Mouse (Mus musculus) T-helper 17 cell (primary cell): Measurements from ENCODE around the gene Fry.

Source experiments
- in situ Hi-C, 2 experiments: fragments of 300-600 bp; cut with MboI, MseI; formaldehyde crosslinking; loops; 1 replicate in 1 of 2; 2 replicates in 1 of 2; pipeline ENCODE4 v1.15.1; 2025; ENCODE audit warnings: high pct_unique_total_duplicates in 2 of 2

The Fry gene

GRCm38 (mm10) chr5:150125920-150126319 lies 7.5 kb downstream of the Fry start:
- in situ Hi-C loops, result loop anchor here in 1 of 2 experiments (10.0 kb wide), 1 partner anchor 1501 kb away; no protein-coding TSS in a partner anchor

GRCm38 (mm10) chr5:150128432-150128831 lies 10.0 kb downstream of the Fry start:
- in situ Hi-C loops, result loop anchor here in 1 of 2 experiments (10.0 kb wide), 1 partner anchor 1504 kb away; no protein-coding TSS in a partner anchor

GRCm38 (mm10) chr5:150130144-150130543 lies 11.7 kb downstream of the Fry start:
- in situ Hi-C loops, result no loop called here

DNA sequence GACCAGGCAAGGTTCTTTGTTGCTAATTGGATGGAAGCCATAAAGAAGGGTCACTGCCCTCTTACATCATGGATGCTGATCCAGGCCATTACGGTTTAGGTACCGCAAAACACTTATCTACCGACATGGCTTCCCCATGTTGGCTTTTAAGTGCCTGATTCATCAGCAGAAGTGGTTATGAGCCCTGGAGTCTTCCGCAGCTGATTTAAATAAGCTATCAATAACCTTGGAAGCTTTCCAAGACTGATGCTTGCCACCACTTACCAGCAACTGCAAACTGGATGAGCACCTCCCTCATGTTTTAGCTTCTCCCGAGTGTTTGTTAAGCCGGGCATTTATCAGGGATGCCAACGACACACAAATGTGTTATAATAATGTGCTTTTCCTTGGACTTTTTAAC lies 12.7 kb downstream of the Fry start:
- in situ Hi-C loops, result no loop called here

DNA sequence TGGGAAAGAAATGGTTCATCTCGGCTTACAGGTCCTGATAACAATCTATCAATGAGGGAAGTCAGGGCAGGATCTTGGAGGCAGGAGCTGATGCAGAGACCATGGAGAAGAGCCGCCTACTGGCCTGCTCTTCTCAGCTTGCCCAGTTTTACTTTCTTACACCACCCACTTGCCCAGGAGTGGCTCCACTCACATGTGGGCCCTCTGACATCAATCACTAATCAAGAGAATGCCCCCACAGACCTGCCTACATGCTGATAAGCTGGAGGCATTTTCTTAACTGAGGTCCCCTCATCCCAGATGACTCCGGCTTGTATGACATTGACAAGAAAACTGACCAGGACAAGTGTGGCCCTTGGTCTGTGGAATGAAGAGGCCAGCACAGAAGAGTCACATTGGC lies 16.2 kb downstream of the Fry start:
- in situ Hi-C loops, result no loop called here

DNA sequence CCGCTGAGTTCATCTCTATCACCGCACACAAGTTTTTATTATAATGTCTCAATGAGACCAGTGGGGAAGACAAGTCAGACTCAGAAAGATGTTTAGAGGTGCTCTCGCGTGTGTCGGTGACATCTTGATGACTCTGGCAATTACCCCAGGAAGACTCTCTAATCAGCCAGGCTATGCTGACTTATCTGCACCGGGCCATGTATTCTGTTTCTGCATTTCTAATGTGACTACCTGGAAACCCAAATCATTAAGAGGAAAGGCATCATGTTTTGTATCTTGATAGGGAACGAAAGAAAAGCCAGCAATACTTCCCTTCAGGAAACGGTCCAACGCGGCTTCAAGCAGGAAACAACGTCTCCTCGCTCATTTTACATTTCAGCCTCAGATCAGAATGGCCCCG lies 17.1 kb downstream of the Fry start:
- in situ Hi-C loops, result no loop called here

DNA sequence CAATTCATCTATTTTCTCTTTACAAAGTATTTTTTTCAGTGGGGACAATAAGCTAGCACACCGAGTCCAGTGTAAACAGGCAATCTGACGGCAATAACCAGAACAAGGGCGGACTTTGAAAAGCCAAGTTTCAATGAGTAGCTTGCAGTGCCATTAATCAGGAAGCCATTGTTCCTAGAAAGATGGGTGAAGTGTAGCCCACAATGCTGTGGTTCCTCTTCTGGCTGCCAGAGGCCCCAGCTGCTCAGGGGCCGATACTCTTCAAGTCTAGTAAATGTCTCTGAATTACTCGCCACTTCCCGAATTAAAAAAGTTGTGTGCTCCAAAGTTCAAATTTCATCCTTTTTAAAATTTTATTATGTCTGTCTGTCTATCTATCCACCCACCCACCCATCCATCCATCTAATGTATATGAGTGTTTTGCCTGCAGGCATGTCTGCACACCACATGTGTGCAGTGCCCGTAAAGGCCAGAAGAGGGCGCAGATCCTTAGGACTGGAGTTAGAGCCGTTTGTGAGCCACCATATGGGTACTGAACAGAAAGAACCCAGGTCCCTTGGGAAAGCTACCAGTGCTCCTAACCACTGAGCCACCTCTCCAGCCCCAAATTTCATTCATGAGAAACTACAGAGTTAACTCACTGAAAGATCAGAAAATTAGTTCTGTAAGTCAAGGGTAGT lies 19.5 kb downstream of the Fry start:
- in situ Hi-C loops, result no loop called here

DNA sequence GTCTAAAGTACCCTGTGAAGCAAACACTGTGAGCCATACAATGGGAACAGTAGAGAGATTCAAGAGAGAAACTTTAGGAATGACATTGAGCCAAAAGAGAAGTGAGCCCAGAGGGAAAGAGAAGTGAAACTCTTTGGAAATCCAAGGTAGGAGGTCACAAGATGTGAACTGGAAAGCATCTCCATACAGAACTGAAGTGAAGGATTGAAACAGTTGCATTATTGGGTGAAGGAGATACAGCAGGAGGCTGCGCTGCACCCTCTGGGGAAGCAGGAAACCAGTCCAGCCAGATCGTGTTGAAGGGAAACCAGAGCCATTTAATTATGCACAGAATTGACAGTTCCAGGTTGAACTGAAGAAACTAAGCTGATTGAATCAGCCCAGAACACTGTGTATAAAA lies 22.1 kb downstream of the Fry start:
- in situ Hi-C loops, result no loop called here

GRCm38 (mm10) chr5:150145967-150146366 lies 27.5 kb downstream of the Fry start:
- in situ Hi-C loops, result no loop called here

DNA sequence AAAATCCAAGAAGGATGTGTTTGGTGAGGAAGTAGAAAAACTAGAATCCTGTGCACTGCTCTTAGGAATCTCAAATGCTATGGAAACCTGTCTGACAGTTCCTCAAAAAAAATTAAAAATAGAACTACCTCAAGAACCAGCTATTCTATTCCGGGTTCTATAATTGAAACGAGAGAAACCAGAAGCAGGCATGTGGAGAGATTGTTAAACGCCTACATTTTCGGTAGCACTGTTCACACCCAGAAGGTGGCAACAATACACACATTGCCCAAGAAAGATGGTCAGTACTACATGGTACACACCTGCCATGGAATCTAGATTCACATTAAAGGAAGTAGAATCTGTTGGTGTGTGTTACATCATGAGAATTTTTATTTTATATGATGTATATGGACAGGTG lies 28.2 kb downstream of the Fry start:
- in situ Hi-C loops, result no loop called here

- in situ Hi-C loops, result no loop called here
Measured at GRCm38 (mm10) chr5:150149725-150150124, 31.3 kb downstream of the Fry start.

- in situ Hi-C loops, result no loop called here
Measured at GRCm38 (mm10) chr5:150150986-150151385, 32.5 kb downstream of the Fry start.

DNA sequence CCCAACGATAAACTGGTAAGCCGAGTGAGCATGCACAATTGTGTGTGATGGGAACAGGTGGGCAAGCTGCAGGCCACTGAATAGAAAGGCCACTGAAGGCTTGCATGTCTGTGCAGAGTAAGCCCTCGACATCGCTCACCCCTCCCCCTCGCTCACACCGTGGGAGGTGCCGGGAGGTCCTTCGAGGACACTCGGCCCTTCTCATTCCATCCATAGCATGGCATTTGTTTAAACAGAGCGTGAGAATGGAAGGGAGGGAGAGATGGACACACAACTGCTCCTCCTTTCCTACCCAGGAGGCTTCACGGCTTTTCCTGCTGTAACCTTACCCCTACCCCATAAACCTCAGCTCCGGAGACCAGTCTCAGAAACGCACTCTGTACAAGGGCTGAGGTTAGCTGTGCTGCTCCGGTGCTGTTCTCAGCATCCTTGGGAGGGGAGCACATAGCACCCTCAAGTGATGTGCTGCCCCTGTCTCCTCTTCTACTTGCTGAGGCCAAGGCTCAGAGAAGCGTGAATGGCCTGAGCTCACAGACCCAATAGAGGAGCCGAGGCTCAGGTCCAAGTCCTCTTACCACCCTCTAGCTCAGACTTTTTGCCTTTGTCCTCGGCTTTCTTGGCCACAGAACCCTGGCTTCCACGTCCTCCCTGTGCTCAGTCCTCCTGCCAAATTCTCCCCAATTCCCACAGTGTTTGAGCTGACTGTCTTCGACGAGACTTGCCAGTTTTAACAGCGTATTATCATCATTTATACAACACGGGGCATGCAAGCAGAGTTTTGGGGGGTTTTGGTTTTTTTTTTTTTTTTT lies 33.8 kb downstream of the Fry start:
- in situ Hi-C loops, result no loop called here

- in situ Hi-C loops, result no loop called here
Measured at GRCm38 (mm10) chr5:150152880-150153281, 34.4 kb downstream of the Fry start.

- in situ Hi-C loops, result no loop called here
Measured at GRCm38 (mm10) chr5:150155388-150155787, 36.9 kb downstream of the Fry start.

DNA sequence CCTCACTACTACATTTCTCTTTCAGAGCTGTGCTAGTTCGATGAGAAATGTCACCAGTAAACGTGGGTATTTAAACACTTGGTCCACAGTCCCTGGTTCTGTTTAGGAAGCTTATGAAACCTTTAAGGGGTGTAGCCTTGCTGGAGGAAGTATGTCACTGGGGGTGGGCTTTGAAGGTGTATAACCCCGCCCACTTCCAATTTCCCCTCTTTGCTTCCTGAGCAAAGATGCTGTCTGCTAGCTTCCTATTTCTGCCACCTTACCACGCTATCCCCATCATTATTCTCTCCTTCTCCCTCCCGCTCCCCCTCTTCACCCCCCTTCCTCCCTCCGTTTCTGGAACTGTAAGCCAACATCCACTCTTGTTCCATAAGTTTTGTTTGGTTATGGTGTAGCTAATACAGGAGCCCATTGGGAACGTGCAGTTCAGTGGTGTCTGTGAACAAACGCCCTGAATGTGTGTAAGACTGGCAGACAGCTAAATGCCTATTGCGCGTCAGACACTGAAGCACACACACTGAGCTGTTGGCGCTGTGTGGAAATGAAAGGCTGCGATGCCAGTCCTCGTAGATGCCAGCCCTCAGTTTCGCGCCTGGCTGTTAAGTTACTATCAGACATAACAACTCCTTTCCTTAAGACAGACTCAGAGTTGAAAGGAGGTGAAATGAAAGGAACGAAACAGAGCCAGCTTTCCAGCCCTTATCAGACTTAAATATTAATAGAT lies 37.8 kb downstream of the Fry start:
- in situ Hi-C loops, result no loop called here

DNA sequence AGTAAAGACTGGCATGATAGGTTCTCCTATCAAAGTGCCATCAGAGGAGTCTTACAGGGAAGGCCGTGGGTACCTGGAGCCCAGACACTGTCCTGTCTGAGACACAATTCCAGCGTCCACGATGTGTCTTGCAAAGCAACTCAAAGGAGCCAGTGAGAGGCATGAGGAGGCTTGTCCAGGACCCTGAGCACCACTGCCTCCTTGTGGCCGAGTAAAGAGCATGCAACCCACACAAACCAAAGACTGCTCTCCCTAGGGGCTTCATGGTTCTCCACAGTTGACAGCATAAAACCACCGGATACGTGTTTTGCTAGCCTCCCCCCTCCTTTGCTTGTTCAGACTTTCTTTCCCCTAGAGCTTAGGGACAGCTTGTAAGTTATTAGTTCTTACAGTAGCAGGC lies 39.2 kb downstream of the Fry start:
- in situ Hi-C loops, result no loop called here

- in situ Hi-C loops, result no loop called here
Measured at GRCm38 (mm10) chr5:150159151-150159550, 40.7 kb downstream of the Fry start.

GRCm38 (mm10) chr5:150161193-150161592 lies 42.7 kb downstream of the Fry start:
- in situ Hi-C loops, result no loop called here

- in situ Hi-C loops, result no loop called here
Measured at GRCm38 (mm10) chr5:150161898-150162297, 43.5 kb downstream of the Fry start.

DNA sequence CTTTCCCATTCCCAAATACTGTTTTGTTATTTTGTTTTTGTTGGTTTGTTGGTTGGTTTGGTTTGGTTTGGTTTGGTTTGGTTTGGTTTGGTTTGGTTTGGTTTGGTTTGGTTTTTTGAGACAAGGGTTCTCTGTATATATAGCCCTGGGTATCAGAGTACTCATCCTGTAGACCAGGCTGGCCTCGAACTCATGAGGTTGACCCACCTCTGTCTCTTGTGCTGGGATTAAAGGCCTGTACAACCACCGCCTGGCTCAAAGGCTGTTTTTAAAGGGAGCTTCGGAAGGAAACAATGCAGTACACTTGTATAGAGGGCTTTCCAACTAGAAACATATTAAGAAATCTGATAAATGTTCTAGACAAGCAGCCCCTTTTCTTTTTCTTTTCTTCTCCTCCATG lies 46.2 kb downstream of the Fry start:
- in situ Hi-C loops, result no loop called here

- in situ Hi-C loops, result no loop called here
Measured at GRCm38 (mm10) chr5:150166811-150167210, 48.4 kb downstream of the Fry start.
